Mouse (Mus musculus): ENCODE data around the gene Cd151.

Cd151 gene

GRCm38 (mm10) chr7:141451928-141452327, 15.3 kb upstream of the Cd151 start:
- peaks cover 60% of the 10 kb centered on the region for H3K4me1 ChIP-seq (replicated peaks; ENCODE audit: low read depth, low read length)
- peaks cover 49% of the 10 kb centered on the region for H3K36me3 ChIP-seq (ENCODE audit: insufficient read depth, low read length)
- peaks cover 7% of the 10 kb centered on the region for H3K27me3 ChIP-seq (ENCODE audit: insufficient read depth, low read length)
- no peak overlapping the region for H3K4me3 ChIP-seq (replicated peaks; ENCODE audit: low read length)
- no peaks in the 10 kb centered on the region for H3K9me3 ChIP-seq (ENCODE audit: low read length)
- TF ChIP-seq NANOG (IDR thresholded peaks at IDR 0.05; ENCODE audit: borderline replicate concordance, low read length): no peak
- no peak for TF ChIP-seq CTCF (conservative IDR thresholded peaks at IDR 0.05; ENCODE audit: low read length)
- TF ChIP-seq POU5F1 (IDR thresholded peaks at IDR 0.05; ENCODE audit: borderline replicate concordance, low read length): no peak

- Histone ChIP-seq H3K27me3 (ENCODE audit: insufficient read depth, low read length) (peaks cover 13% of the 10 kb centered on the region), H3K4me3 (replicated peaks; ENCODE audit: low read length) (no peak overlapping the region), H3K9me3 (ENCODE audit: low read length) (no peaks in the 10 kb centered on the region), H3K4me1 (replicated peaks; ENCODE audit: low read depth, low read length) (peaks cover 75% of the 10 kb centered on the region), H3K36me3 (ENCODE audit: insufficient read depth, low read length) (peaks cover 50% of the 10 kb centered on the region)
- TF ChIP-seq NANOG (IDR thresholded peaks at IDR 0.05; ENCODE audit: borderline replicate concordance, low read length) (no peak), CTCF (conservative IDR thresholded peaks at IDR 0.05; ENCODE audit: low read length) (no peak), POU5F1 (IDR thresholded peaks at IDR 0.05; ENCODE audit: borderline replicate concordance, low read length) (no peak)
Observed at GRCm38 (mm10) chr7:141453636-141454035, 13.6 kb upstream of the Cd151 start.

GRCm38 (mm10) chr7:141454967-141455551, 12.1 kb upstream of the Cd151 start, which contains the start of gene Pnpla2:
Gene Pnpla2 (plus strand): TSS chr7:141455198.
- Histone ChIP-seq H3K27me3 (ENCODE audit: insufficient read depth, low read length) (peaks cover 20% of the 10 kb centered on the region), H3K4me3 (replicated peaks; ENCODE audit: low read length) (peak within 1 kb of the TSS; percentile 91), H3K4me1 (replicated peaks; ENCODE audit: low read depth, low read length) (peaks cover 75% of the 10 kb centered on the region), H3K36me3 (ENCODE audit: insufficient read depth, low read length) (peaks cover 40% of the 10 kb centered on the region), H3K9me3 (ENCODE audit: low read length) (no peaks in the 10 kb centered on the region)
- TF ChIP-seq NANOG (IDR thresholded peaks at IDR 0.05; ENCODE audit: borderline replicate concordance, low read length) (no peak), POU5F1 (IDR thresholded peaks at IDR 0.05; ENCODE audit: borderline replicate concordance, low read length) (no peak)

GRCm38 (mm10) chr7:141455610-141456314, 11.4 kb upstream of the Cd151 start:
- Histone ChIP-seq H3K9me3 (ENCODE audit: low read length) (no peaks in the 10 kb centered on the region), H3K36me3 (ENCODE audit: insufficient read depth, low read length) (peaks cover 33% of the 10 kb centered on the region), H3K4me1 (replicated peaks; ENCODE audit: low read depth, low read length) (peaks cover 75% of the 10 kb centered on the region), H3K4me3 (replicated peaks; ENCODE audit: low read length) (peak overlapping the region; percentile 91), H3K27me3 (ENCODE audit: insufficient read depth, low read length) (peaks cover 27% of the 10 kb centered on the region)
- TF ChIP-seq NANOG (IDR thresholded peaks at IDR 0.05; ENCODE audit: borderline replicate concordance, low read length): no peak
- no peak for TF ChIP-seq CTCF (conservative IDR thresholded peaks at IDR 0.05; ENCODE audit: low read length)
- no peak for TF ChIP-seq POU5F1 (IDR thresholded peaks at IDR 0.05; ENCODE audit: borderline replicate concordance, low read length)

- no peaks in the 10 kb centered on the region for H3K9me3 ChIP-seq (ENCODE audit: low read length)
- TF ChIP-seq NANOG (IDR thresholded peaks at IDR 0.05; ENCODE audit: borderline replicate concordance, low read length) (no peak), CTCF (conservative IDR thresholded peaks at IDR 0.05; ENCODE audit: low read length) (no peak), POU5F1 (IDR thresholded peaks at IDR 0.05; ENCODE audit: borderline replicate concordance, low read length) (no peak)
- no peak overlapping the region for H3K4me3 ChIP-seq (replicated peaks; ENCODE audit: low read length)
- H3K36me3 ChIP-seq (ENCODE audit: insufficient read depth, low read length): peaks cover 23% of the 10 kb centered on the region
- H3K27me3 ChIP-seq (ENCODE audit: insufficient read depth, low read length): peaks cover 37% of the 10 kb centered on the region
- peaks cover 74% of the 10 kb centered on the region for H3K4me1 ChIP-seq (replicated peaks; ENCODE audit: low read depth, low read length)
Observed at GRCm38 (mm10) chr7:141456739-141457138, 10.5 kb upstream of the Cd151 start.

GRCm38 (mm10) chr7:141457236-141457635, 10.0 kb upstream of the Cd151 start:
- no peak for TF ChIP-seq POU5F1 (IDR thresholded peaks at IDR 0.05; ENCODE audit: borderline replicate concordance, low read length)
- TF ChIP-seq CTCF (conservative IDR thresholded peaks at IDR 0.05; ENCODE audit: low read length): no peak
- Histone ChIP-seq H3K36me3 (ENCODE audit: insufficient read depth, low read length) (peaks cover 18% of the 10 kb centered on the region), H3K4me3 (replicated peaks; ENCODE audit: low read length) (no peak overlapping the region), H3K27me3 (ENCODE audit: insufficient read depth, low read length) (peaks cover 41% of the 10 kb centered on the region), H3K9me3 (ENCODE audit: low read length) (no peaks in the 10 kb centered on the region), H3K4me1 (replicated peaks; ENCODE audit: low read depth, low read length) (peaks cover 73% of the 10 kb centered on the region)

- Histone ChIP-seq H3K27me3 (ENCODE audit: insufficient read depth, low read length) (peaks cover 50% of the 10 kb centered on the region), H3K9me3 (ENCODE audit: low read length) (no peaks in the 10 kb centered on the region), H3K4me1 (replicated peaks; ENCODE audit: low read depth, low read length) (peaks cover 77% of the 10 kb centered on the region), H3K4me3 (replicated peaks; ENCODE audit: low read length) (no peak overlapping the region), H3K36me3 (ENCODE audit: insufficient read depth, low read length) (peaks cover 17% of the 10 kb centered on the region)
- no peak for TF ChIP-seq POU5F1 (IDR thresholded peaks at IDR 0.05; ENCODE audit: borderline replicate concordance, low read length)
- TF ChIP-seq CTCF (conservative IDR thresholded peaks at IDR 0.05; ENCODE audit: low read length): peak; percentile 37
Observed at GRCm38 (mm10) chr7:141457986-141458660, 9.1 kb upstream of the Cd151 start.

- Histone ChIP-seq H3K27me3 (ENCODE audit: insufficient read depth, low read length) (peaks cover 56% of the 10 kb centered on the region), H3K4me3 (replicated peaks; ENCODE audit: low read length) (peak overlapping the region; percentile 74), H3K36me3 (ENCODE audit: insufficient read depth, low read length) (peaks cover 17% of the 10 kb centered on the region), H3K9me3 (ENCODE audit: low read length) (no peaks in the 10 kb centered on the region), H3K4me1 (replicated peaks; ENCODE audit: low read depth, low read length) (peaks cover 83% of the 10 kb centered on the region)
- TF ChIP-seq POU5F1 (IDR thresholded peaks at IDR 0.05; ENCODE audit: borderline replicate concordance, low read length): no peak
- no peak; the same call in 1 of the 2 replicates for TF ChIP-seq CTCF (conservative IDR thresholded peaks at IDR 0.05; ENCODE audit: low read length)
- TF ChIP-seq NANOG (IDR thresholded peaks at IDR 0.05; ENCODE audit: borderline replicate concordance, low read length): no peak
Observed at GRCm38 (mm10) chr7:141458661-141459060, 8.5 kb upstream of the Cd151 start.

All from E14TG2a.4 (cell line).